Mouse (Mus musculus): ENCODE results near the gene Tmub1.

- TF ChIP-seq CTCF (IDR thresholded peaks at IDR 0.05; ENCODE audit: control insufficient read depth, insufficient read depth, insufficient read length), result no peak
- no peak for TF ChIP-seq USF1 (IDR thresholded peaks at IDR 0.05; ENCODE audit: low read depth)
- no peak for TF ChIP-seq CEBPB (IDR thresholded peaks at IDR 0.05; ENCODE audit: low read depth)
These were observed 3.7 kb downstream of the Tmub1 start for GRCm38 (mm10) chr5:24443927-24444326.
